Mouse (Mus musculus) olfactory bulb, adult 2 months (tissue): ENCODE results near the gene Eps8l2.

Experiments used
- CTCF ChIP-seq: fragments of 200-500 bp; IDR thresholded peaks from 2 replicates; pipeline ENCODE4 v1.5.1; 2012; ENCODE audit warnings: low read depth, mild to moderate bottlenecking, low read length, moderate library complexity; ENCODE audit not compliant: insufficient read depth
- POLR2A ChIP-seq: fragments of 200-500 bp; IDR thresholded peaks from 2 replicates; pipeline ENCODE4 v1.6.1; 2012; ENCODE audit warnings: mild to moderate bottlenecking, low read depth, low read length, moderate library complexity; ENCODE audit not compliant: insufficient read depth

GRCm38 (mm10) chr7:141314416-141314815 lies 24.3 kb upstream of the Eps8l2 start:
- TF ChIP-seq POLR2A (no peak), CTCF (no peak)
